Mouse (Mus musculus) gastrocnemius, adult 2 months (tissue): ENCODE data around the gene Dnajc5. TPM values are rescaled to one million over a fixed set of nuclear protein-coding genes. Genes with fewer than 3 reads are reported as not detected.
A peak's percentile ranks its signal among the peaks of the same experiment; 100 is the strongest.

ENCODE experiments used
- DNase-seq: peaks from one replicate; pipeline ENCODE4 v3.0.0; 2022
- H3K27ac ChIP-seq: fragments of 200-600 bp; 2 replicates; pipeline ENCODE4 v1.8.1; 2022; ENCODE audit warnings: mild to moderate bottlenecking
- H3K4me3 ChIP-seq: fragments of 200-600 bp; 2 replicates; pipeline ENCODE4 v1.8.1; 2022; ENCODE audit warnings: mild to moderate bottlenecking, moderate library complexity
- CTCF ChIP-seq: fragments of 200-600 bp; IDR thresholded peaks from 2 replicates; pipeline ENCODE4 v1.8.1; 2022; ENCODE audit warnings: antibody characterized with exemption, mild to moderate bottlenecking, moderate library complexity
- intact Hi-C: fragments of 180-260 bp; cut with DNase I; formaldehyde crosslinking; loops from one replicate; pipeline ENCODE4 v1.15.1; 2025
- total RNA-seq, 2 experiments: library from RNA; stranded (reverse); gene quantifications; 2 replicates each; pipeline ENCODE4 v1.2.3; 2021

Gene Dnajc5
- total RNA-seq, 2 experiments from 2014 or later: 43.7 to 46.6 TPM

DNA sequence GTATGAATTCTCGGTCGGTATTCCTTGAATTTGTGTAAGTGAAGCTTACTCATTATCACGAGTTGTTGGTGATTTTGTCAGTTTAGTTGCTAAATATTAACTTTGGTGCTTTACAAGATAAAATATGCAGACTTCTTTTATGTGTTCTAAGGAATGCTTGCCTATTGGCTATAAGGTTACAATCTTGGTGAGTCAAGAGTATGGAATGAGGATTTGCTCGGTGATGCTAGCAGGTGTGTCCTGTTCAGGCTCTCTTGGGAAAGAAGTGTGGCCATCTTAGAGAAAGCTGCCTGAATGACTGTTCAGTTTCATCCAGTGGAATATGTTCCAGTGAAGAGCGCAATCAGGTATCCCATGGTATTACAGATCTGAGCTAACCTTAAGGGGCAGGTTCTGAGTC is 5.2 kb downstream of the Dnajc5 start:
- intact Hi-C loops: no loop called here

DNA sequence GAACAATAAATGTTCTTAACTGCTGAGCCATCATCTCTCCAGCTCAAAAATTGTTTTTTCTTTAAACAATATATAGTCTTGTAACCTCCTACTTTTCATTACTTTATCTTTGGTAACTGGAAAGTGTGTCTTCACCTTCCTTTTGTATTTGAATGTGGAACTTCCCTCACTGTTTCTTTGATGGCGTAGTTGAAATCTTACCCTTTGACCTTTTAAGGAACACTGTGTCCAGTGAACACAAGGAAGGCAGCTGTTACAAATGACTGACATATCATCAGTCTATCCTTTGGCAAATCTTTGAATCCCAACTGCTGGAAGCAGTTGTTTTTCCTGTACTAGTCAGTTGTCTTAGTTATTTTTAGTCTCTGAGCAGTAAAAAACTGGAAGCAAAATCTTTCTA is 8.8 kb downstream of the Dnajc5 start:
- intact Hi-C loops: no loop called here
- TF ChIP-seq CTCF: no peak
- DNase-seq: no peak
- peak overlapping the region; percentile 29 for H3K27ac ChIP-seq
- H3K4me3 ChIP-seq: no peak overlapping the region

More for the DNA sequence above, 5.2 kb downstream of the Dnajc5 start:
- no peak overlapping the region for H3K4me3 ChIP-seq
- no peak for TF ChIP-seq CTCF
- DNase-seq: no peak
- no peak overlapping the region for H3K27ac ChIP-seq

DNA sequence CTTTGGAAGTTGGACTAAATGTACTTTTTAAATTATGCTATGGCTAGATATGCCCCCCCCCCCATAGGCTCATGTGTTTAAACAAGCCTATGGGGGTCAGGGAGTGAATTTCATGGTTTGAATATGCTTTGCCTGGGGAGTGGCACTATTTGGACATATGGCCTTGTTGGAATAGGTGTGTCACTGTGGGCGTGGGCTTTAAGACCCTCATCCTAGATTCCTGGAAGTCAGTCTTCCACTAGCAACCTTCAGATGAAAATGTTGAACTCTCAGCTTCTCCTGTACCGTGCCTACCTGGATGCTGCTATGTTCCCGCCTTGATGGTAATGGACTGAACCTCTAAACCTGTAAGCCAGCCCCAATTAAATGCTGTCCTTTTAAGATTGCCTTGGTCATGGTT is 12.3 kb downstream of the Dnajc5 start:
- TF ChIP-seq CTCF: no peak
- no peak for DNase-seq
- H3K27ac ChIP-seq: no peak overlapping the region
- H3K4me3 ChIP-seq: no peak overlapping the region
- intact Hi-C loops: no loop called here

DNA sequence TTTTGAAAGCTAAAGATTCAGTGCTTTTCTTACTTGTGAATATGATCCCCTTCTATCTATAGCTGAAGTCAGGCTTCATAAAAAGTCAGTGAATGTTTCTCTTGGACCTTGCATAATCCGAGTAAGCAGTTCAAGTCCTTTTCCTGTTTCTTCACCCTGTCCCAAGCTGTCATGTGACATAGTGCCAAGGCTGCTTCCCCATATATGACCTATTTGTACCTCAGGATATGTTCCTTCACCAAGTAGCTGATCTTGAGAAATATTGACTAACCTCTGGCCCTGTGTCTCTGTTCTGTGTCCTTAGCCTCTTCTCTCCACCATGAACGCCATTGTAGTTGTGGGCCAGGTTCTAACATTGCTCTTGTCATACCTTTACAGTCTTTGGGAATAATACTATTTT is 16.1 kb downstream of the Dnajc5 start:
- Histone ChIP-seq H3K27ac (peak overlapping the region; percentile 41), H3K4me3 (no peak overlapping the region)
- no peak for TF ChIP-seq CTCF
- DNase-seq: no peak
- intact Hi-C loops: no loop called here

DNA sequence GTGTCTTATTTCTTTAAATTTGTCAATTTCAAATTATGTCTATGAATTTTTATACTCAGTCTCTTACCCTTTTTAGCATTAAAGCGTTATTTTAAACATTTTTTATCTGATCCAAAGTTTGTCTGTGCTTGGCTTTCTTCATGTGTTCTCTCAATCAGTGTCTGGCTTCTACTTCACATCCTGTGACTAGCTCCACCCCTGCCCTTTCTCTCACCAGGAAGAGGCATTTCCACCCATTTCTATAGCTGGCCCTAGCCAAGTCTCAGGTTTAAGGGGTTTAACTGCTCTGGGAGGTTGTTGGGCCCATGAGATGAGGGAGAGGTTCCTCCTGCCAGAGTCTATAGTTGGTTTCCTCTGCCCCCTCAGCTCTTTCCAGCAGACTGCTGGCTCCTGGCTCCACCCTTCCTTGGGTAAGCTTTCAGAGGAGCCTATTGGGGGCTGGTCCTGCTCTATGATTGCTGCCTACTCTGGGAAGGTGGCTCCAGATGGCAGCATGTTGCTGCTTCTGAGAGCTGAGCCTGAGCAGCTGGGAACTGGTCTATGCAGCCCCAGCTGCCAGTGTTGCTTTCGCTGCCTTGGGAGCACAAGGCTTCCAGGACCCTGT is 17.3 kb downstream of the Dnajc5 start:
- TF ChIP-seq CTCF: peak; percentile 18; the same call in 1 of the 2 replicates
- DNase-seq: peak; percentile 65
- Histone ChIP-seq H3K27ac (peak overlapping the region; percentile 77), H3K4me3 (peak overlapping the region; percentile 34)
- intact Hi-C loops: no loop called here

DNA sequence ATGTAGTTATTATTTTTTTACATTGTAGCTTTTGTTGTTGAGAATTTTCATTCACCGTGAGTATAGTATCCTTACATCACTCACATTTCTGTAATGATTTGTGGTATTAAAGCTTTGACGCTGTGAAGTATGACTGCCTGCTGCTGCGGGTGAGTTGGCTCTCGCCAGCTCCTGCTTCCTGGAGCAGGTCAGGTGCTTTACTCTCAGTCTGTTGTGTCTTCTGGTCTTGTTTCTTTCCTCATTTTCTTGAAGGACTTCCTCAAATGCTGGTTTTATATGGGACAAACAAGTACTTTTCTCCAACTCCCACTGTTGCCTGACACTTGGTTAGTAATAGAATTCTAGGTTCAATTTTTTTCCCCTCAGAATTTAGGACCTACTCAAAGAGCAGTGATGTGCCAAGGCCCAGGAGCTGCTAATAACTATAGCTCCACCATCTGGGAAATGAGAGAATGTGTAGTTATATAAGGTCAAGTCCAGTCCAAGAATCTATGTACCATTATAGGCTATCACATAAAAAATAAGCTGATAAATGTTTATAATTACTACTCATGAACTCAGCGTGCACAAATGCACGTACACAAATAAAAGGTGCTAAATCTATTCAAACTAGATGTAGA is 21.6 kb downstream of the Dnajc5 start:
- DNase-seq: no peak
- Histone ChIP-seq H3K4me3 (no peak overlapping the region), H3K27ac (0 out of 2 replicates have a peak overlapping the region, but pooled peaks have one; percentile 2)
- peak; percentile 15; the same call in 1 of the 2 replicates for TF ChIP-seq CTCF
- intact Hi-C loops: loop anchor here (2.0 kb wide), 1 partner anchor 21 kb away; no protein-coding TSS in a partner anchor

DNA sequence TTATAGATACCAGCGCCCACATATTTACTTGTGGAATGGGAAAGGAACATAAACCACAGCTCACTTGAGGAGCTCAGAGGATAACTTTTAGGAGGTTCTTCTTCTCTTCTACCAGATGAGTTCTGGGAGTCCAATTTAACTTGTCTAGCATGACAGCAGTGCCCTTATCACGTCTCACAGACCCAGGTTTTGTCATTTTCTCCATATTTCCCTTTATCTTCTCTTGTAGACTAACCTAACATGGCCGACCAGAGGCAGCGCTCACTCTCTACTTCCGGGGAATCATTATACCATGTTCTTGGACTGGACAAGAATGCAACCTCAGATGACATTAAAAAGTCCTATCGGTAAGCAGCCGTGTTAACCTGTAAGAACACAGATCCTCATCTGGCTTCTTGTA is 25.9 kb downstream of the Dnajc5 start:
- TF ChIP-seq CTCF: no peak
- no peak overlapping the region for H3K27ac ChIP-seq
- intact Hi-C loops: no loop called here
- H3K4me3 ChIP-seq: no peak overlapping the region
- no peak for DNase-seq

DNA sequence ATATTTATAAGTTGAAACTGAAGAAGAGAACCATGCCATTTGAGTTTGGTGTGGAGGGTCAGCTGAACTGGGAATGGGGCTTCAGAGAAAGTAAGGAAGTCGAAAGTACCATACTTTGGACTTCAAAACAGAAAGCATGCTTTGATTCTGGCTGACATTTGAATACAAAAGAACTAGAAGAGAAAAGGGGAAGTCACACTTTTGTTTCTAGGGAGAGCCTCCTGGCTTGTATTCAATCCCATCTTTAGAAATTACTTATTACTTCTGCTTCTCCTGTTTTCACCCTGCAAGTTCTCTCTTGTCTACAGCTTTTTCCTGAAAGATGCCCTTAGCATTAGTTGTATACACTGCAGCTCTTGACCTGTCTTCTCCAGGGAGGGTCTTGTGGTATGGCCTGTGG is 27.9 kb downstream of the Dnajc5 start:
- no peak for DNase-seq
- no peak overlapping the region for H3K27ac ChIP-seq
- no peak for TF ChIP-seq CTCF
- no peak overlapping the region for H3K4me3 ChIP-seq
- intact Hi-C loops: no loop called here

DNA sequence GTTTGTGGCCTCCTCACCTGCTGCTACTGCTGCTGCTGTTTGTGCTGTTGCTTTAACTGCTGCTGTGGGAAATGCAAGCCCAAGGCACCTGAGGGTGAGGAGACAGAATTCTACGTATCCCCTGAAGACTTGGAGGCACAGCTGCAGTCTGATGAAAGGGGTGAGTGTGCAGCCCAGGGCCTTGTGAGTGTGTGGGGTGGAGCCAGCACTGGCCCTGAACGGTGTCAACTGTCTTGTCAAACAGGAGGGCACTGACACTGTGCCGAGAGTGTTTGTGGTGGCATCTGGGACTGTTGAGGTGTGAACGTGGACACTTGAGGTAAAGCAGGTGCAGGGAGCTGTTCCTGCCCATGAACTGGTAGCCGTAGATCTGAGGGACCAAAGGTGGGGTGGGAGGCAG is 28.4 kb downstream of the Dnajc5 start:
- Histone ChIP-seq H3K4me3 (no peak overlapping the region), H3K27ac (no peak overlapping the region)
- TF ChIP-seq CTCF: no peak
- DNase-seq: no peak
- intact Hi-C loops: no loop called here

DNA sequence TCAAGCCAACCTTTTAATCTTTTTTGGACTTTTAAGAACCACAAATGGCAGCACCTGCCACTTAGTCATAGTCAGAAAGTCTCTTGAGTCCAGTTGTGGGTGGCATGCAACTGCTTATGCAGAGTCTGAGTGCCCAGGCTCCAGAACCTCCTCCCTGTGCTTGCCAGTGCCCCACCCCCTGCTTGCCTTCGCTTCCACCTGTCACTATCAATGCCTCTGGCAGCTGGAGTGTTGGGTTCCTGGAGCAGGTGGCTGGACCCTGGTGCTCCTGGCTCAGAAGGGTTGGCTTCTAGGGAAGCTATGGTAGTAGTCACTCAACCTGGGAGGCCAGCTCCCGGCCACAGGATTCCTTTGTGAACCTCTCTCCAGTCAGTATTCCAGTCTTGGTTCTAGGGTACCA is 29.9 kb downstream of the Dnajc5 start:
- DNase-seq: peak; percentile 71
- Histone ChIP-seq H3K27ac (no peak overlapping the region), H3K4me3 (no peak overlapping the region)
- intact Hi-C loops: no loop called here
- no peak for TF ChIP-seq CTCF

DNA sequence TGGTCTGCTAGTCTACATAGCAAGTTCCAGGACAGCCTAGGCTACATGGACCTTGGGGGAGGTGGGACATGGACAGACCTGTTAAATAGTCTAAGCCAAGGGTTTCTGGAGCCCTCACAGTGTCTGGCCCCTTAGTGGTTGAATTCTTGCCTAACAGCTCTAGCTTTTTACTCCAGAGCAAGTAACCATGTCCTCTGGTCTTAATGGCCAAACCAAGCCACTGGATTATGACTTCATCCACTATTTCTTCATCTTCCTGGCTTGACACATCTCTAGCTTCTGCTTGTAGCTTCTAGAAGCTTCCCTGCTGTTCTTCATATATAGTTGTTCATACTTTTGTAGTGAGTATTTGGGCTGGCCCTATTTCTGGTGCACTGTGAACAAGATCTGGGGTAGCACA is 33.5 kb downstream of the Dnajc5 start:
- intact Hi-C loops: no loop called here
- Histone ChIP-seq H3K27ac (no peak overlapping the region), H3K4me3 (no peak overlapping the region)
- TF ChIP-seq CTCF: no peak
- no peak for DNase-seq

DNA sequence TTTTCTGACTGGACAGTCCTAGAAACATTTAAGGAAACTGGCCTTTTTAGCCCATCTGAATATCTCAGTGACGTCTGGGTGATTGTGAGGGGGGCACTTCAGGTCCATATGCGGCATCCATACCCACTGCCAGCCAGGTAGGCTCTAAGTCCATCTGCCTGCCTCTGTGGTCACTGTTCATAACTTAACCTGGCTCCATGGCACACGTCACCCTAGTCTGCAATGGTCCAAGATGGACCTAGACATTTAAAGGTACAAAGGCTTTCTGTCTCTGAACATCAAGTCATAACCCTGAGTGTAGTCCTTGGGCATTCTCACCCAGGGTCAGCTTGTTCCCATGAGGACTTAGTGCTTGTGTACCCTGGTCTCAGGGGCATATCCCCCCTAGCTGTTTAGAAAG is 47.1 kb downstream of the Dnajc5 start:
- Histone ChIP-seq H3K4me3 (no peak overlapping the region), H3K27ac (no peak overlapping the region)
- intact Hi-C loops: loop anchor here (5.0 kb wide), 1 partner anchor 155 kb away; no protein-coding TSS in a partner anchor
- DNase-seq: no peak
- no peak for TF ChIP-seq CTCF

DNA sequence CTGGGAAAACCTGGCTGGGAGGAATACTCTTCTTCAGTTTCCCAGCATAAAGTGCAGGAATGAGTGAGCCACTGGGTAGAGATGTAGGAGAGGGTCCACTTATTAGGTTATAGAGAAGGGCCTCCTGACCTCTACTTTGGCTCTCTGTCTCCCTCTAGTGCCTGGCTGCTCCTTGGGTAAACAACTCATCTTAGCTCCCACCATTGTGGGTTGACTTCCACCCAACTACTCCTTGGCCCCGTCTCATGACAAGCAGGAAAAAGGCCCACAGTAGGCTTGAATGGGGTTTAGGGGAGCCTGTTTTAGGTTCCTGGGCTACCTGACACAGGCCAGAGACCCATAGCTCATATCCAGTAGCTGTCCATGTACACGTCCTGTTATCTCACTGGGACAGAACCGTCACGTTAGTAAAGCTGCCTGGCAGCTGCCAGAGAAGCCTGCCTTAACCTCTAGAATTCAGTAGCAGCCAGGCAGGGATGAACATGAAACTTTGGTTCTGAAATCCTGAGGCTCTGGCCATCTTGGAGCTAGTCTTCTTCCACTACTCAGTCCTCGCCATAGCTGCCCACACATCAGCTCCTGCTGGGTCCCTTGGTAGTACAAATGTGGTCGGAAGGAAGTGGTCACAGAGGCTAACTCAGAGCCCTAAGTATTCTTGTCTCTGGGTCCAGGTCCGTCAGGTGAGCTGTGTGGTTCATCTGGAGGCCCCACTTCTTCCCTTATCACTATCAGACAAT is 48.2 kb downstream of the Dnajc5 start:
- peak; percentile 77 for TF ChIP-seq CTCF

More for the DNA sequence above, 48.2 kb downstream of the Dnajc5 start:
- Histone ChIP-seq H3K27ac (no peak overlapping the region), H3K4me3 (no peak overlapping the region)
- peak; percentile 64 for DNase-seq
- intact Hi-C loops: loop anchor here (2.0 to 5.0 kb wide), 2 partner anchors 46 to 156 kb away; no protein-coding TSS in a partner anchor
